Mouse (Mus musculus): ENCODE data around the gene Cars2.
"Not testable (repeated sequence)": the region's sequence is repeated elsewhere in the genome, so short reads cannot be mapped to it uniquely, and the experiment has no call there.

Cars2 gene

DNA sequence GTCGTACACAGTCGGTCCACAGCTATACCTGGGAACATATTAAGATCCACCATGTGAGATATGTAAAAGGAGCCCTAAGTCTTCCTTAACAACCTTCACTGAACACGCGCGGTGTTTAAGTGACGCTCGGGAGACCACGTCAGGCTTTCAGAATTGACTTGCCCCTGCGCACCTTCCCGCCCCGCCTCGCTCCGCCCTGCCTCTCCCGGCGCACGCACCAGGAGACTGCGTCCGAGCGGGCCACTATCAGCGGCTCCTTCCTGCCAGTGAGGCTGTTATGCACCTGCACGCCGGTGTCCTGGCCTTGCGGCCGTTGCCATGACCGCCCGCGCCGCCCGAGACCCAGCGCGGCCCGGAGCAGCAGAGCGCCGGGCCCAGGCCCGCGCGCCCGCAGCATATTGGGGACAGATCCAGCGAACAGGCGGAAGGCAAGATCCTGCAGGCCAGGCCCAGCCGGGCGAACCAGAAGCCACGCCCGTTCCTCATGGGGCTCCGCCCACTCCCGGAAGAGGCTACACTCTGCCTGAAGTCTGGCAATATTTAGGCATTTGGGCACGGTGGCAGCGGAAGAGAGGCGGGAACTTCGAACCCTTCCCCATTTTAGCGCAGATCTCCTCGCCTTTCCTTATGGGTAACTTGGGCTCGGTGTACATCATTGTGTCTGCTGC lies at the start of gene Cars2:
Gene Cars2 (minus strand): TSS at position 503 of the 668 bp plus-strand sequence.
- DNase-seq, result peak; percentile 96

- DNase-seq, result no peak
Measured at GRCm38 (mm10) chr8:11593222-11593884, 42.8 kb upstream of the Cars2 start.

DNA sequence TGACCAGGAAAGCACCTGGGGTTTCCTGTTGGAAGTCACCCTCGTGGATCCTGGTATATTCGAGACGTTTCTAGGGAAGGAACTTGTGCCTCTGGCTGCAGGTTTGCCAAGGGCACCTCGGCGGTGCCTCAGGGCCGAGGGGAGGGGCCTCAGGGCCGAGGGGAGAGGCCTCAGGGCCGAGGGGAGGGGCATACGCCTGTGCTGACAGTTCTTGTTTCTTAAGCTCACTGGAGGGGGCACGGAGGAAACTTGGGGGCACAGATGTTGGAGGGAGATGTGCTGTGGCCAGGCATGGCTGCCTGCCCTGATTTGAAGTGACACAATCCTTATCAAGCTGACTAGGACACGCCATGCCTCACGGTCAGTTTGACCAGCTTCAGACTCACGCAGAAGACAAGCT lies 41.7 kb upstream of the Cars2 start:
- peak; percentile 24 for DNase-seq

- no peak for DNase-seq
Measured at GRCm38 (mm10) chr8:11591837-11592236, 41.3 kb upstream of the Cars2 start.

DNA sequence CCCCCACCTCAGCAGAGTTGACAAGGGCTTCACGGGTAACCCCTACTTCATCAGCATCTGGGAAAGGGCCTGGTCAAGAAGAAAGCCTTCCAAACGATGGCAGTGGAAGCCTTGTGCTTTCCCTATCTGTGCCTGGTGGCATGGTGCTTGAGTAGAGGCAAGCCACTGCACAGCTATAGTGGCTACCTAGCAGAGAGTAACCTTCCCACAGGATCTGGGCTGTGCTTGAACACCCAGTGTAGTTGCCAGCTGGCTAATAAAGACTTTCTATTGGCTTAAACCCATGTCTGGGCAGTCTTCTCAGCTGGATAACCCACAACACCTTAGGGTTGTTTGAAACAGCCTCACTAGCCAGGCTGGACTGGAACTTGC lies 35.8 kb upstream of the Cars2 start:
- no peak for DNase-seq

DNA sequence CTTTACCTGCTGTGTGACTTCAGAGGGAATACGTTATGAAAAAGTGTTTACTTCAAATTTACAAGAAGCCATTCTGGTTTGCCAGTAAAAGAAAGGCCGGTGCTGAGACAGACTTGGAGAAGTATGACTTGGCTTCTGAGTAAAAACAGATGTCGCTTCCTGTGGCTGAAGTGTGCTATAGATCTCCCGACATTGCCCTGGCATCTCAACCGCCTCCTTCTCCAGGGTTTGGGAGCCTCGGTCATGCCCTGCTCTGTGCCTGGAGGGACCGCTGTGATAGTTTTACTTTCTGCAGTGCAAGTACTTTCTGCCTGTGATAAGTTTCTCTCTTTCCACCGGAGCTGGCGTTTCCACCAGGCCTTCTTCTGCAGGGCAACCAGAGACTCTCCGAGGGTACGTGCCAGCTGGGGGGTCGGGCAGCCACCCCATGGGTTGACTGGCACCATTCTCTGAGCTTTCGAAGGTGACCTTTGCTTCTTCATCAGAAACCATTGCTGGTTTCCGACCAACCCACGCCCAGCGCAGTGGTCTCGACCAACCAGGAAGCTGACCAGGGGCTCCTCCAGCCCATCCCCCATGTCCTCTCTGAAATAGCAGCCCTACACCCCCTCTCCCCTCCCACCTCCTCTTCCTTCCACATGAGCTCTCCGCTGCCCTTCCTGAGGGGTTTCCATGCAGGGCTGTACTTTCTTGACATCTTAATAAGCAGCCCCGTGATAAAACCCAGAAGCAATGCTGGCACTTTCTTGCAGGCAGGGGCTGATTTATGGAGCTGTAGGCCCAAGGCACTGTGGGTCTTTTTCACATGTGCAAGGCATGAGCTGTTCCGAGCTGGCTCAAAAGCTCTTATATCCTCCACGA lies 35.2 kb upstream of the Cars2 start:
- DNase-seq, result no peak

- no peak for DNase-seq
Measured at GRCm38 (mm10) chr8:11575604-11576384, 25.2 kb upstream of the Cars2 start.

GRCm38 (mm10) chr8:11574911-11575603 lies 24.5 kb upstream of the Cars2 start:
- DNase-seq, result peak; percentile 48

- DNase-seq, result no peak
Measured at GRCm38 (mm10) chr8:11572428-11572827, 21.8 kb upstream of the Cars2 start.

GRCm38 (mm10) chr8:11571950-11572349 lies 21.4 kb upstream of the Cars2 start:
- no peak for DNase-seq

- no peak for DNase-seq
Measured at GRCm38 (mm10) chr8:11570742-11571141, 20.2 kb upstream of the Cars2 start.

DNA sequence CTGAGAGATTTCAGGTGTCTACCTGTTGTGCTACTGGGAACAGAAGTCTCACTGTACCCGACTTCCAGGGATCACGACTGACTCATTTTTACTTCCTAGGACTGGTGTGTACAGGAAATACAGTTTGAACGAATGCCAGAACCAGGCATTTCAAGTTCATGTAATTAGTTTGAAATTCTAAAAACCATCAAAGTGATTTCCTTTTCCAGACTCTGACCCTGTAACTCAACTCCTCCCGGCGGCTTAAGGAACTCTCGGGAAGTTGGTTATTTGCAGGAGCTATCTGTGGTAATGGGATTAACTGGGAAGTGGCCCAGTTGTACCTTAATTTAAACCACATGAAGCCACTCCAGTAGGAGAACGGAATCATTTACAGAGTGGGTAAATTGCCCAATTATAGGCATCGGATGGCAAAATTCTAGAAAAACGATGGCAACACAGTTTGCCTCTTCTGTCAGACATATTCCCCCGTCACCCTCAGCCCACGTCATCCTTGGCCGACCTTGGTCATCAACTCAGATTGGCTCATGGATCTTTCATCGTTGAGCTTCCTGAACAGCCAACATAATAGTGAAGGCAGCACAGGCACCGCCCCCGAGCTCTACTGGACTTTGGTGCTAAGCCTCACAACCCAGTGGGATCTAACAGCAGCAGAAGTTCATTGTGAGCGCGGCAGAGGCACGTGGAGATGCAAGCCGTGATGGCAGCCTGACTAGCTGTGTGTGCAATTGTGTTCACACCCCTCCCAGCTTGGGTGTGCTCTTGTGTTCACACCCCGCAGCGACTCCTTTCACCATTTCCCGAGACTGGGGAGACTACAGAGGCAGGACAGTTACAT lies 18.9 kb upstream of the Cars2 start:
- DNase-seq, result no peak

DNA sequence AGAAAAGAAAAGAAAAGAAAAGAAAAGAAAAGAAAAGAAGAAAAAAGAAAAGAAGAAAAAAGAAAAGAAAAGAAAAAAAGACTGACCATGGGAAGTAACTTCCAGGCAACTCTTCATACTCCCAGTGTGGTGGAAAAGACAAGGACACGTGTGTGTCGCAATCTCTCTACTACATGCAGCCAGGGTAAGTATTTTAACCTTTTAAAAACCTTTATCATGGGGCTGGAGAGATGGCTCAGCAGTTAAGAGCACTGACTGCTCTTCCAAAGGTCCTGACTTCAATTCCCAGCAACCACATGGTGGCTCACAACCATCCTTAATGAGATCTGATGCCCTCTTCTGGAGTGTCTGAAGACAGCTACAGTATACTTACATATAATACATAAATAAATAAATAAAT lies 17.6 kb upstream of the Cars2 start:
- DNase-seq, result not testable (repeated sequence)

- DNase-seq, result no peak
Measured at GRCm38 (mm10) chr8:11564721-11565120, 14.1 kb upstream of the Cars2 start.

GRCm38 (mm10) chr8:11564236-11564635 lies 13.7 kb upstream of the Cars2 start:
- no peak for DNase-seq

GRCm38 (mm10) chr8:11560220-11560619 lies 9.6 kb upstream of the Cars2 start:
- no peak for DNase-seq

GRCm38 (mm10) chr8:11559511-11559910 lies 8.9 kb upstream of the Cars2 start:
- DNase-seq, result no peak

- peak; percentile 95 for DNase-seq
Measured at GRCm38 (mm10) chr8:11557768-11558629, 7.4 kb upstream of the Cars2 start.

DNA sequence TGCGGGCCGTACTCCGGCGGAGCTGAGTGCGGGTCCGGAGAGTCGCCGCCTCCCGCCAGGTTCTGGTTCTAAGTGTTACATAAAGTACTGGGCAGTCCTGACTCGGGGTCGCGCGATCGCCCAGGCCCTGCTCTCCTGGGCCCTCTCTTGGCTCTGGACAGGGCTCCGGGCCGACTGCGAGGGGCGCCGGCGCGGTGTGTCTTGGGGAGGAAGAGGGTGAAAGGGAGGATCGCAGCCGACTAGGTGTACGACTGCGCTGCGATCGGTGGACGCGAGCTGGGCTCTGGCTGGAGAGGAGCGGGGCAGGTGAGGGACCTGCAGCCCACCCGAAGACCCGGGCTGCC lies 6.8 kb upstream of the Cars2 start:
- DNase-seq, result no peak

GRCm38 (mm10) chr8:11556691-11557423 lies 6.3 kb upstream of the Cars2 start:
- peak; percentile 65 for DNase-seq
